Mouse (Mus musculus) intestine, embryonic 14.5 days (tissue): ENCODE measurements around the gene Pnpo. TPM values are rescaled to one million over a fixed set of nuclear protein-coding genes. Genes with fewer than 3 reads are reported as not detected.
A peak's percentile ranks its signal among the peaks of the same experiment; 100 is the strongest.

ENCODE experiments used
- ATAC-seq: fragments of 200-750 bp; cut with Nextera tagmentation; replicated peaks from 2 replicates; pipeline ENCODE4 v1.8.0; 2017; ENCODE audit warnings: low read depth, moderate number of reproducible peaks, moderate TSS enrichment, moderate library complexity; ENCODE audit not compliant: low FRiP score, low TSS enrichment
- DNase-seq: peaks from one replicate; pipeline ENCODE4 v3.0.0-alpha.2; 2018; ENCODE audit warnings: low spot score
- H3K27ac ChIP-seq: fragments of 300-500 bp; sonication (generic); 2 replicates; pipeline ENCODE4 v1.5.1; 2014; ENCODE audit warnings: low read depth, mild to moderate bottlenecking, control low read depth
- H3K27me3 ChIP-seq: fragments of 300-500 bp; sonication (generic); replicated peaks from 2 replicates; pipeline ENCODE4 v1.6.1; 2014; ENCODE audit warnings: low read length, control low read depth; ENCODE audit not compliant: control insufficient read depth, insufficient read depth
- H3K36me3 ChIP-seq: fragments of 300-500 bp; sonication (generic); 2 replicates; pipeline ENCODE4 v1.6.1; 2014; ENCODE audit warnings: low read length, control low read depth; ENCODE audit not compliant: control insufficient read depth, insufficient read depth
- H3K4me1 ChIP-seq: fragments of 300-500 bp; sonication (generic); replicated peaks from 2 replicates; pipeline ENCODE4 v1.6.1; 2014; ENCODE audit warnings: low read length, control low read depth, mixed read lengths; ENCODE audit not compliant: control insufficient read depth, insufficient read depth
- H3K4me2 ChIP-seq: fragments of 300-500 bp; sonication (generic); 2 replicates; pipeline ENCODE4 v1.6.1; 2014; ENCODE audit warnings: low read length
- H3K4me3 ChIP-seq: fragments of 300-500 bp; sonication (generic); 2 replicates; pipeline ENCODE4 v1.5.1; 2014; ENCODE audit warnings: low read depth, low read length, control low read depth, mixed read lengths
- H3K9ac ChIP-seq: fragments of 300-500 bp; sonication (generic); 2 replicates; pipeline ENCODE4 v1.6.1; 2014; ENCODE audit warnings: mild to moderate bottlenecking, low read length
- H3K9me3 ChIP-seq: fragments of 300-500 bp; sonication (generic); 2 replicates; pipeline ENCODE4 v1.6.1; 2016; ENCODE audit warnings: low read length, control low read depth; ENCODE audit not compliant: control insufficient read depth
- WGBS: fragments of 180-500 bp; shearing (Covaris S2); extraction: QIAGEN DNeasy Blood & Tissue Kit; methylation state at CpG from one replicate; pipeline ENCODE4 v1.1.7; 2014; 5-methylcytosine and 5-hydroxymethylcytosine counted together
- polyA plus RNA-seq: library from polyadenylated mRNA; unstranded; fragments of >200 nt; fragmentation: Nextera tagmentation; extraction: Ambion mirVana; gene quantifications from 2 replicates; pipeline ENCODE4 v1.2.1, GENCODE M21; 2014

The Pnpo gene
- polyA plus RNA-seq, 1 experiment from 2014 or later: 44.1 TPM

- no peak overlapping the region for H3K4me3 ChIP-seq
- H3K9me3 ChIP-seq: no peaks in the 10 kb centered on the region
- H3K4me1 ChIP-seq: no peaks in the 10 kb centered on the region
- ATAC-seq (no peak), DNase-seq (no peak)
- no peak overlapping the region for H3K27ac ChIP-seq
- peaks cover 52% of the 10 kb centered on the region for H3K36me3 ChIP-seq
- no peaks in the 10 kb centered on the region for H3K27me3 ChIP-seq
- no peak overlapping the region for H3K4me2 ChIP-seq
- WGBS: 92% methylated on average over 3 of the region's 3 CpGs
- H3K9ac ChIP-seq: no peak overlapping the region
These were observed 7.0 kb upstream of the Pnpo start for GRCm38 (mm10) chr11:96950767-96951166.

- Histone ChIP-seq H3K27me3 (no peaks in the 10 kb centered on the region), H3K4me1 (peaks cover 4% of the 10 kb centered on the region; the same call in 1 of the 2 replicates), H3K9me3 (no peaks in the 10 kb centered on the region), H3K9ac (no peak overlapping the region), H3K36me3 (peaks cover 23% of the 10 kb centered on the region), H3K4me3 (no peak overlapping the region), H3K4me2 (no peak overlapping the region), H3K27ac (no peak overlapping the region)
- no peak for ATAC-seq
- no peak for DNase-seq
- 88% methylated on average over 4 of the region's 4 CpGs for WGBS
These were observed 4.1 kb upstream of the Pnpo start for GRCm38 (mm10) chr11:96947849-96948248.

- H3K9me3 ChIP-seq: no peaks in the 10 kb centered on the region
- H3K36me3 ChIP-seq: peaks cover 10% of the 10 kb centered on the region
- H3K27ac ChIP-seq: no peak overlapping the region
- H3K9ac ChIP-seq: no peak overlapping the region
- DNase-seq (no peak), ATAC-seq (no peak)
- no peak overlapping the region for H3K4me2 ChIP-seq
- H3K27me3 ChIP-seq: no peaks in the 10 kb centered on the region
- H3K4me1 ChIP-seq: peaks cover 4% of the 10 kb centered on the region; the same call in 1 of the 2 replicates
- no peak overlapping the region for H3K4me3 ChIP-seq
- 90% methylated on average over 9 of the region's 9 CpGs for WGBS
These were observed 2.7 kb upstream of the Pnpo start for GRCm38 (mm10) chr11:96946498-96946897.

GRCm38 (mm10) chr11:96944844-96945580 is 1.2 kb upstream of the Pnpo start:
- 0 out of 2 replicates have a peak overlapping the region, but pooled peaks have one; percentile 53 for H3K9ac ChIP-seq
- no peaks in the 10 kb centered on the region for H3K9me3 ChIP-seq
- DNase-seq (no peak), ATAC-seq (no peak)
- H3K4me2 ChIP-seq: peak overlapping the region; percentile 96
- no peak overlapping the region for H3K27ac ChIP-seq
- peak overlapping the region; percentile 64 for H3K4me3 ChIP-seq
- 76% methylated on average over 14 of the region's 14 CpGs for WGBS
- peaks cover 4% of the 10 kb centered on the region; the same call in 1 of the 2 replicates for H3K4me1 ChIP-seq
- H3K36me3 ChIP-seq: peaks cover 7% of the 10 kb centered on the region; the same call in 1 of the 2 replicates
- H3K27me3 ChIP-seq: no peaks in the 10 kb centered on the region

- no peak for ATAC-seq
- WGBS: 69% methylated on average over 6 of the region's 6 CpGs
- H3K9ac ChIP-seq: no peak overlapping the region
- H3K27ac ChIP-seq: no peak overlapping the region
- H3K4me1 ChIP-seq: peaks cover 4% of the 10 kb centered on the region; the same call in 1 of the 2 replicates
- H3K4me2 ChIP-seq: no peak overlapping the region
- 0 out of 2 replicates have a peak, but pooled peaks cover 6% of the 10 kb centered on the region for H3K36me3 ChIP-seq
- no peaks in the 10 kb centered on the region for H3K27me3 ChIP-seq
- no peak for DNase-seq
- no peaks in the 10 kb centered on the region for H3K9me3 ChIP-seq
- no peak overlapping the region for H3K4me3 ChIP-seq
These were observed 1.7 kb downstream of the Pnpo start for GRCm38 (mm10) chr11:96941989-96942590.

GRCm38 (mm10) chr11:96940578-96941465 is 3.0 kb downstream of the Pnpo start:
- WGBS: 69% methylated on average over 16 of the region's 16 CpGs
- Histone ChIP-seq H3K4me1 (peaks cover 4% of the 10 kb centered on the region; the same call in 1 of the 2 replicates), H3K4me3 (no peak overlapping the region), H3K27ac (no peak overlapping the region), H3K9ac (no peak overlapping the region), H3K27me3 (no peaks in the 10 kb centered on the region), H3K36me3 (0 out of 2 replicates have a peak, but pooled peaks cover 6% of the 10 kb centered on the region), H3K4me2 (no peak overlapping the region), H3K9me3 (no peaks in the 10 kb centered on the region)
- no peak for DNase-seq
- ATAC-seq: no peak

GRCm38 (mm10) chr11:96938426-96938800 is 5.4 kb downstream of the Pnpo start:
- Histone ChIP-seq H3K4me3 (no peak overlapping the region), H3K4me2 (no peak overlapping the region), H3K9me3 (no peaks in the 10 kb centered on the region), H3K9ac (no peak overlapping the region), H3K27ac (peak overlapping the region; percentile 39; the same call in 1 of the 2 replicates), H3K36me3 (0 out of 2 replicates have a peak, but pooled peaks cover 6% of the 10 kb centered on the region), H3K27me3 (no peaks in the 10 kb centered on the region), H3K4me1 (peaks cover 5% of the 10 kb centered on the region; the same call in 1 of the 2 replicates)
- no peak for ATAC-seq
- 73% methylated on average over 6 of the region's 6 CpGs for WGBS
- no peak for DNase-seq
